Mouse (Mus musculus) brain, adult 2 months (tissue): ENCODE measurements around the gene Ciita.

Source experiments
- DNase-seq: peaks from one replicate; pipeline ENCODE4 v3.0.0; 2011; ENCODE audit warnings: low read depth, low spot score

Gene Ciita

GRCm38 (mm10) chr16:10548938-10549337 is 69.1 kb downstream of the Ciita start:
- DNase-seq = peak; percentile 54

- DNase-seq = peak; percentile 74
Observed at GRCm38 (mm10) chr16:10549600-10549999, 69.7 kb downstream of the Ciita start.

- DNase-seq = no peak
Observed at GRCm38 (mm10) chr16:10551592-10551991, 71.7 kb downstream of the Ciita start.

GRCm38 (mm10) chr16:10553858-10554257 is 74.0 kb downstream of the Ciita start:
- DNase-seq = no peak

GRCm38 (mm10) chr16:10559991-10560390 is 80.1 kb downstream of the Ciita start:
- peak; percentile 71 for DNase-seq

GRCm38 (mm10) chr16:10565278-10565885 is 85.5 kb downstream of the Ciita start:
- peak; percentile 92 for DNase-seq

GRCm38 (mm10) chr16:10567153-10567552 is 87.3 kb downstream of the Ciita start:
- no peak for DNase-seq

- DNase-seq = no peak
Observed at GRCm38 (mm10) chr16:10569809-10570395, 90.0 kb downstream of the Ciita start.

- no peak for DNase-seq
Observed at GRCm38 (mm10) chr16:10570708-10571107, 90.8 kb downstream of the Ciita start.

GRCm38 (mm10) chr16:10571820-10572219 is 92.0 kb downstream of the Ciita start:
- peak; percentile 37 for DNase-seq

GRCm38 (mm10) chr16:10574936-10575335 is 95.1 kb downstream of the Ciita start:
- no peak for DNase-seq

- DNase-seq = no peak
Observed at GRCm38 (mm10) chr16:10575915-10576314, 96.1 kb downstream of the Ciita start.

- DNase-seq = no peak
Observed at GRCm38 (mm10) chr16:10577548-10577947, 97.7 kb downstream of the Ciita start.
